Mouse (Mus musculus): ENCODE measurements around the gene Mtus2.

Mtus2 gene

GRCm38 (mm10) chr5:148349327-148350011, 392.3 kb downstream of the Mtus2 start:
- no peak for DNase-seq (ENCODE audit: low spot score)

DNA sequence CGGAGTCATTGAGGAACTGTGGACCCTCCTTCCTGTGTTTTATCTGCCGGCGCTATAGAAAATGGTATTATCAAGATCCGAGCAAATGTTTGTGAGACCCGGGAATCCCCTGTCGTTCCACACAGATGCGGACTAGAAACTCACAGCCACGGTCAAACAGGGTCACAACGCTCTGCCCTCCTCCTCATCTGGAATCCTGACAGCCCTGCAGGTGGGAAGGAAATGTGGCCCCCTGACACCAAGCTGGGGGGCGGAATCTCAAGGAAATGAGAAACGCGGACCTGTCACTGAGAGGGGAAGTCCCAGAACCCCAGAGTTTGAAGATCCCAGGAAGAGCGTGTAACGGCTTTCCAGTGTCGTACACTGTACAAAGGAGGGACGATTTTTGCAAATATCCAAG, 396.3 kb downstream of the Mtus2 start:
- DNase-seq (ENCODE audit: low spot score): no peak

GRCm38 (mm10) chr5:148354536-148354935, 397.4 kb downstream of the Mtus2 start:
- no peak for DNase-seq (ENCODE audit: low spot score)

GRCm38 (mm10) chr5:148355822-148356221, 398.7 kb downstream of the Mtus2 start:
- DNase-seq (ENCODE audit: low spot score): no peak

DNA sequence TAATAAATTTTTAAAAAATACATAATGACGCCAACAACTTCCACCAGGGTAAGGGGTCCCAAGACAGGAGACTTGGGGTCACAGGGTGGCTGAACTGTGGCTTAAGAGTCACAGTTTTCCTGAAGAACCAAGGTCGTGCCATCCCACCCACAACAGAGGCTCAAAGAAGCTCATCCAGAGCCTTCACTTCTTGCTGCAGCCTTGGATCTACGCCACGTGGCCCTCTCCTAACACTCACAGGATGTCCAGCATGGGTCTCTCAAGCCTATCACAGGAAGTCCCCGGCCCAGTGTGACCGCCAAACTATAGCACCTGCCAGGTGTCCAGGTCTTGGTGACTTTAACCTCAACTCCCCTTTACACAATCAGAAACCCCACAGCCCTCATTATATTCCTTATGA, 400.0 kb downstream of the Mtus2 start:
- DNase-seq (ENCODE audit: low spot score): no peak

DNA sequence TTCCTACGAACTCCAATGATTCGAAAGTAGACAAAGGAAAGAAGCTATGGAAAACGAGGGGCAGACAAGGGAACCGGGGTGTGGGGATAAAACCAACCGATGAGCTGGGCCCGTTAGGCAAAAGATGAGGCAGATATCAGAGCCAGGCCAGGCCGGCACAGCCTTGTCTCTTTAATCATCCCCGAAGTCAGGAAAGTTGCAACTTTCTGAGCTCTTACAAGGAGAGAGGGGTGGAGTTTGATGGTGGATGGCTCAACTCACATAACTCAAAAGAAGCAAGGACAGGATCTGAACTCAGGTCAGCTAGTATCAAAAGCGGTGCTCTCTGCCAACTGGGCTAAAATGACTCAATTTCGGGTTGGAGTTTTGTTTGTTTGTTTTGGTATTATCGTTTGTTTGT, 402.0 kb downstream of the Mtus2 start:
- DNase-seq (ENCODE audit: low spot score): no peak

GRCm38 (mm10) chr5:148360922-148361758, 404.0 kb downstream of the Mtus2 start:
- DNase-seq (ENCODE audit: low spot score): peak; percentile 38

DNA sequence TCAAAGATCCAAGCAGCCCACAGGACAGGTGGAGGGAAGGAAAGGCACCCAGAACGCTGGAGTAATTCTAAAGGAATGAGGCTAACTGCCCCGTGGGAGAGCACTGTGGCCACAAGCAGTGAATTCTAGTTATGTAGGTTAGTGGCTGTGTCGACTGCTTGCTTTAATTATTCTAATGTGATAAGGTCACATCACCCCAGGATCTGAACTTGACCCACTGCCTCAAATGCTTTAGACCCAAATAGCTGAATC, 404.6 kb downstream of the Mtus2 start:
- DNase-seq (ENCODE audit: low spot score): no peak

GRCm38 (mm10) chr5:148362296-148362695, 405.2 kb downstream of the Mtus2 start:
- no peak for DNase-seq (ENCODE audit: low spot score)

- no peak for DNase-seq (ENCODE audit: low spot score)
These were observed 406.5 kb downstream of the Mtus2 start for GRCm38 (mm10) chr5:148363441-148364113.
